Mouse (Mus musculus): ENCODE measurements around the gene Gse1. TPM values are rescaled to one million over a fixed set of nuclear protein-coding genes. Genes with fewer than 3 reads are reported as not detected.

The Gse1 gene
- total RNA-seq, 2 experiments from 2014 or later = 21.2 to 26.6 TPM

- intact Hi-C loops (cut with DNase I) = loop anchor here (2.0 kb wide), 1 partner anchor 25 kb away; no protein-coding TSS in a partner anchor
- DNase-seq = no peak
These were observed 107.2 kb downstream of the Gse1 start for GRCm38 (mm10) chr8:120335262-120336086.

GRCm38 (mm10) chr8:120336087-120336380, 107.8 kb downstream of the Gse1 start:
- DNase-seq = no peak
- intact Hi-C loops (cut with DNase I) = loop anchor here (2.0 kb wide), 1 partner anchor 25 kb away; no protein-coding TSS in a partner anchor

DNA sequence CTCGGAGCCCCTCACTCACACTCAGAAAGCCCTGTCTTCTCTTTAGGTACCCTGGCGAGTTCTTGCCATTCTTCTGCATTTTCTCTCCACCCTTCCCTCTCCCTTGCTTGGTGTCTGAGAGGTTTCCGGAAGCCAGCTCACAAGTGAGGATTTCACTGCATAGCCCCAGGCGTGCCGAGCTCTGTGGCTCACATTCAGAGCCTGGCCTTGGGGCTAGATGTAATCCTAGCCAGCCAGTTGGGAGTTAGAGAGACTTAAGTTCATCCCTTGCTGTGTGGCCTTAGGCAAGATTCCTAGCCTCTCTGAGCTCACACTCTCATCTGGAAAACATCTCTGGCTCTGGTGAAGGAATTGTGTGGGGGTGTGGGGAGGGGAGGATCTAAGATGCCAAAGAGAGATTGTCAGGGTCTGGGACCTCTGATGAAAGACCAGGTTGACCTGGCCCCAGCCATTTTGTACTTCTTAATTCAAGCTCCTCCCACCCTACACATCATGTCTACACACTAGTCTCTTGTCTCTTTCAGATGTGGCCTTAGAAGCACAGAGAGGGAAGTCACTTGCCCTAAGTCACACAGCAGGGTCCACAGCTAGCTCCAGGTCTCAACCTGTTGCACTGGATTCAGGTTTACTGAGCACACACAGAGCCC, 108.8 kb downstream of the Gse1 start:
- no peak for DNase-seq
- intact Hi-C loops (cut with DNase I) = loop anchor here (2.0 kb wide), 1 partner anchor 24 kb away; no protein-coding TSS in a partner anchor

DNA sequence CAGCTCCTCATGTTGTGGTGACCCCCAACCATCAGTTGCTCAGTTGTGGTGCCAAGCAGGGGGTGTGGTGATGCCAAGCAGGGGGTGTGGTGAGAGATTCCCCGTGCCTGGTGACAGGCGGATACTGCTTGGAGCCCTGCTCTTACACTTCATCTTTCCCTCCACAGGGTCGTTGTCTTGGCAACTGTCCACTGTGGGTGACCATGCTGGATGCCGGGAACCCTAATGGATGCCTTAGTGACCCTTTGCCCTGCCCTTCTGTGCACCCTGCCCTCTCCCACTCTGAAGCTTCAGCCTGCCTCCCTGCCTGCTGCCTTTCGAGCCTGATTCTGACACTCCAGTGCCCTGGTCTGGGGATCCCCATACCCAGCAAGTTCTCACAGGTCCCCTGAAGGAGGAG, 109.4 kb downstream of the Gse1 start:
- intact Hi-C loops (cut with DNase I) = loop anchor here (2.0 kb wide), 1 partner anchor 23 kb away; no protein-coding TSS in a partner anchor
- DNase-seq = no peak

- intact Hi-C loops (cut with DNase I) = no loop called here
- DNase-seq = no peak
These were observed 110.4 kb downstream of the Gse1 start for GRCm38 (mm10) chr8:120338678-120339077.

GRCm38 (mm10) chr8:120339743-120340142, 111.5 kb downstream of the Gse1 start:
- intact Hi-C loops (cut with DNase I) = no loop called here
- peak in 1 of 2 experiments; percentile 31 for DNase-seq

- intact Hi-C loops (cut with DNase I) = no loop called here
- DNase-seq = no peak
These were observed 112.9 kb downstream of the Gse1 start for GRCm38 (mm10) chr8:120341124-120341523.

GRCm38 (mm10) chr8:120342847-120343548, 114.7 kb downstream of the Gse1 start:
- intact Hi-C loops (cut with DNase I) = no loop called here
- DNase-seq = no peak

- no peak for DNase-seq
- intact Hi-C loops (cut with DNase I) = no loop called here
These were observed 115.3 kb downstream of the Gse1 start for GRCm38 (mm10) chr8:120343582-120343981.

DNA sequence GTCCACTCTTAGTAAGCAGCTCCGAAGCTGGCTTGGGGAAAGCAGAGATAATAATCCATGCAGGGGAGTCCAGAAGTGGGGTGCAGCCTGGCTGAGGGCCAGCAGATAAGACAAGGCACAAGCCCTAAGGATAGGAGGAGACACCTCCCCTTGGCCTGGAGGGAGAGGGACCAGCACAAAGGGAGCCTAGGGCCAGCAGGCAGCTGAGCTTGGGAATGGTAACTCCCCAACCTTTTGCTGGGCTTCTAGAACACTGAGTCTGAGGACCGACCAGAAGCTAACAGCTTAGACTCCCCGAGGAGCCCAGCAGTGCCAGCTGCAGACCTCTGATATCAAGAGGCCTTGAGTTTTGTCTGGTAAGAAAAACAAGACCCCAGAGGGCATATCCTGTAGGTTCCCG, 115.9 kb downstream of the Gse1 start:
- intact Hi-C loops (cut with DNase I) = no loop called here
- no peak for DNase-seq

- intact Hi-C loops (cut with DNase I) = no loop called here
- no peak for DNase-seq
These were observed 116.3 kb downstream of the Gse1 start for GRCm38 (mm10) chr8:120344583-120344982.

- intact Hi-C loops (cut with DNase I) = no loop called here
- DNase-seq = no peak
These were observed 119.6 kb downstream of the Gse1 start for GRCm38 (mm10) chr8:120347734-120348341.

- DNase-seq = no peak
- intact Hi-C loops (cut with DNase I) = no loop called here
These were observed 120.7 kb downstream of the Gse1 start for GRCm38 (mm10) chr8:120348922-120349321.

GRCm38 (mm10) chr8:120351332-120352071, 123.2 kb downstream of the Gse1 start:
- DNase-seq = no peak
- intact Hi-C loops (cut with DNase I) = no loop called here

DNA sequence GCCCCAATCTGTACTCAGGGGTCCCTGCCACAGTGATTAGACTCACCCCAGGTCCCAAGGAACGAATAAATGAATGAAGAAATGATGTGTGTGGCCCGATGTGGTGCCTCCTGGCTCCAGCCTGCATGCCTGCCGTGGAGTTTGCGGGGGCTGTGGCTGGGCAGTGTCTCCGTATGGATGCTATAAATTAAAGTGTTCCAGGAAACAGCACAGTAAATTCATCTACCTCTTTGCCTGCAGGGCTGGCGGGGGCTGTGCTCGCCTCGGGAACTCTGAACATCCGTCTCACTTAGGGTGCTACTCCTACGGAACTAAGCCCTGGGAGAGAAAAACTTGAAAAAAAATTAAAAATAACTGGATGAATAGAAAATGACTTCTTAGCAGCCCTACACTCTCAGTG, 123.8 kb downstream of the Gse1 start:
- intact Hi-C loops (cut with DNase I) = no loop called here
- DNase-seq = no peak

DNA sequence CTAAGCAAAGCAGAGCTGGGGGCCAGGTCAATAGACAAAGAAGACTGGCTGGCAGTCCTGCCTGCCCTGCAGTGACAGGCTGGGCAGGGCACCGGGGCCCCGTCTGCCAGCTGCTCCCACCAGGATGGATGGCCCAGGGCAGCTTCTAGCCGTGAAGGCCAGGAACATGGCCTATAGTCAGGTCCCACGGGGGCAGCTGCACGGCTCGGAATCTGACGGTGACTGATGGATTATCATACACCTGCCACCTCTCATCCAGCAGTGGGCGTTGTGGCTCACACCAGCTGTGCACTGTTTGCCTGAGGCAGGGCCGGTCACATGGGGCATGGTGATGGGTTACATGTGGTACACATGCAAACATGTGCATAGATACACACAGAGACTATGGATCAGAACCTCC, 127.8 kb downstream of the Gse1 start:
- no peak for DNase-seq
- intact Hi-C loops (cut with DNase I) = no loop called here

GRCm38 (mm10) chr8:120357504-120357903, 129.2 kb downstream of the Gse1 start:
- no peak for DNase-seq
- intact Hi-C loops (cut with DNase I) = no loop called here

GRCm38 (mm10) chr8:120361301-120361700, 133.0 kb downstream of the Gse1 start:
- peak; percentile 46 to 57 for DNase-seq
- intact Hi-C loops (cut with DNase I) = loop anchor here (2.0 to 5.0 kb wide), 3 partner anchors 24 to 184 kb away; partner anchors contain the start of gene Fam92b

DNA sequence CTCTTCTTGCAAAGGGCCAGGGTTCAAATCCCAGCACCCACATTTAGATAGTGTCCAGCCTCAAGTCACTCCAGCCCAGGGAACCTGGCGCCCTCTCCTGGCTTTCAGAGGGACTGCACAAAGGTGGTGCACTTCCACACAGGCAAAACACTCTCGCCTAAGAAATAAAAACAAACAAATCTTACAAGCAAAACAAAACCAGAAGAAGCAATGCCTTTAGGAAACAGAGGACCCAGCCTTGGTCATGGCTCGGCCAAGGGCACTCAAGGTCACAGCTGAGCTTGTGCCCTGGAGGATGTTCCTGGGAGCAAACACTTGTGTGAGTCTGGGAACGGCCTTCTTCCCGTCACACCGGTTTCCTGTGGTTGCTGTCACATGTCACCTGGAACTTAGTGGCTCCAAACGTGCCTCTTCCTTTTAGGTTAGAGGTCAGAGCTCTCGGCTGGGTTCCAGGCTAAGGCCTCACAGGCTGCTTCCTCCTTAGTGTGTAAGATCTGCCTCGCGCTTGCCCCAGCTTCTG, 135.4 kb downstream of the Gse1 start:
- DNase-seq = peak; percentile 71 to 73
- intact Hi-C loops (cut with DNase I) = loop anchor here (2.0 to 5.0 kb wide), 3 partner anchors 39 to 186 kb away; partner anchors contain the start of gene Fam92b
